Mouse (Mus musculus) G1E-ER4 (cell line): ENCODE measurements around the gene Etv6. TPM values are rescaled to one million over a fixed set of nuclear protein-coding genes. Genes with fewer than 3 reads are reported as not detected.

ENCODE experiments used
- GATA1 ChIP-seq: IDR thresholded peaks from one replicate; pipeline ENCODE4 v1.8.0; 2012; ENCODE audit warnings: low read length, inconsistent platforms
- polyA plus RNA-seq: library from polyadenylated mRNA; stranded (reverse); fragments of >175 nt; gene quantifications from 2 replicates; pipeline ENCODE4 v1.2.3, GENCODE M21; 2012

Gene Etv6
- polyA plus RNA-seq, 1 experiment: 103 TPM

GRCm38 (mm10) chr6:134244071-134244470 is 208.6 kb downstream of the Etv6 start:
- TF ChIP-seq GATA1: no peak

DNA sequence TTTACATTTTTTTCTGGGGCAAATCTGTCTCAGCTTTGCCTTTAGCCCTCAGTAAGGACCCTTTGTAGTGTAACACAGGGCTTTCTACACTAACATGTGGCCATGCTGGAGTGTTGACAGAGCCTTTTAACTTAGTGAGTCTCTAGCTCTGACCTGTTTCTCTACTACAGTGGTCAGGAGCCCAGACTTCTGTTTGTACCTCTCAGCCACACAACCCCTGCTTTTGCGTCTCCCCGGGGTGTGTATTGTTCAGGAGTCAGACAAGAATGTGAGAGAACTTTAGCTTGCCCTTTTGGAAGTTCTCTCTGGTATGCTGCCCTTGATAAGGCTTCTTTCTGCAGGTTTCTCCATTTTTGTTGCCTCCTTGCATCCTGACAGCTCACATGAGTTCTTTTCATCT is 210.6 kb downstream of the Etv6 start:
- TF ChIP-seq GATA1: no peak

DNA sequence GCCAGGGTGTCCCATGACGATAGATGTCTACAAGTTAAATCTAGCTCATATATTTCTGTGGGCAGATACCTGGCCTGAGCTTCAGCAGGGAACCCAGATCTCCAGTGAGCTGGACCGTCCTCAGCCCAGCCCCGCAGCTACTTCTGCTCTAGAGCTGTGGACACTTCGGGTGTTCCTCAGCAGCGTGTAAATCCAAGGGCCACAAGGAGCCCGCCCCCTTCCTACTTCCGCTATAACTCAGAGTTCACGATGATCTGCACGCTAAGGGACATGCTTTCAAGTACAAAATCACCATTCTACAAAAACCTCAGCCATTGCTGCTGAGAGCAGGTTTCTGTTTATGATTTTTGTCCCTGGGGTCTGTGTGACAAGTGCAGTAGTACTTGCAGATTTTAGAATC is 211.8 kb downstream of the Etv6 start:
- no peak for TF ChIP-seq GATA1

DNA sequence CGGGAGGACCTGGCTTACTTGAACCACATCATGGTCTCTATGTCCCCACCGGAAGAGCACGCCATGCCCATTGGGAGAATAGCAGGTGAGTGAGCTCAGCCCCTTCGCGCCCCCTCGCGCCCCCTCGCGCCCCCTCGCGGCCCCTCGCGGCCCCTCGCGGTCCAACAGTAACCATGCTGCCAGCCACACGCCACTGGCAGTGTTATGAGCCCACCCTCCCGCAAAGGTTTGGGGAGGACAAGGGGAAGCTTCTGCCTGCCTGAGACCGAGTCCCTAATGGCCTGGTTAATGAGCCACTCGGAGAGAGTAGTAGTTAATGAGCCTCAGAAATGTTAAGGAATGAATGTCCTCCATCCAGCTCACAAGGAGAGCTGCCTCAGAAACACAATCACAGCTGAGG is 213.2 kb downstream of the Etv6 start:
- no peak for TF ChIP-seq GATA1

DNA sequence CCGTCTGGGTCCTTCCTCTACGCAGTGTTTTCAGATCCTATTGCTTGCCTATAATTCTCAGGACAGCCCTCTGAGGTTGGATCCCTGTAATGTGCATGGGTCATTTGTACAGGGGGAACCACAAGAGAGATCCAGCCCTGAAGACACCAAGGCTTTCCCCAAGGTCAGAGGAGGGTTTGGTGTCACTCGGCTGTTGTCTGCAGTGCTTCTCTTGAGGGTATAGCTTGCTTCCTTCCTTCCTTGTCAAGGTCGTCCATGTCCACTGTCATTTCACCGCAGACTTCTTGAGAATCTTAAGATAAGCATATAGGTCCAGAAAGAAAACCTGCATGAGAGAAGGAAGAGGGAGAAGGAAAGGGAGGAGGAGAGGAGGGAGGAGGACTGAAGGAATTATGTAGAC is 215.3 kb downstream of the Etv6 start:
- TF ChIP-seq GATA1: no peak

GRCm38 (mm10) chr6:134251364-134251763 is 215.9 kb downstream of the Etv6 start:
- TF ChIP-seq GATA1: no peak

DNA sequence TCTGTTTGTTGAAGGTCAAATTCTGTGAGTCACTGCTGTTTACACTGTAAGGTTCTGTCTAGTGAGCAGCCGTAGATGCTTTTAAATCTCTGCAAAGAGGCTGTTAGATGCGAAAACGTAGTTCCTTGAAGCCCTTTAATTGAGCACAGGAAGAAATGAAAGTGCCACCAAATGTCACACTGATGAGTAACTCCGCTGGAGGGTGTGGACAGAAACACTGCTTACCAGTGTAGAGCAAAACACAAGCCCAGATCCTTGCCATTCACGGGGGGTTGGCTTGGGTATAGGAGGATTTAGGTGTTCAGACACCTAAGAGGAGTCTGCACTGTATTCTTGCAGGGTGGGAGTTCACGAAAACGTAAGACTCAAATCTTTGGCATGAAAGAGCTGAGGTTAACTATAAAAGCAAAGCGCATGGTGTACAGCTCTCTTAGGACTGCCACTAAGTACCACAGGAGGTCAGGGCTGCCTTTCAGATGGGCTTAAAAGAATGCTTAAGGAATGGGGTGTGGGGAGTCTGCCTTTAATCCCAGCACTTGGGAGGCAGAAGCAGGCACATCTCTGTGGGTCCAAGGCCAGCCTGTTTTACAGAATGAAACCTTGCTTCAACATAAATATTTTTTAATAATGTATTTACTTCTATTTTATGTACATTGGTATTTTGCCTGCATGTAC is 216.7 kb downstream of the Etv6 start:
- no peak for TF ChIP-seq GATA1

DNA sequence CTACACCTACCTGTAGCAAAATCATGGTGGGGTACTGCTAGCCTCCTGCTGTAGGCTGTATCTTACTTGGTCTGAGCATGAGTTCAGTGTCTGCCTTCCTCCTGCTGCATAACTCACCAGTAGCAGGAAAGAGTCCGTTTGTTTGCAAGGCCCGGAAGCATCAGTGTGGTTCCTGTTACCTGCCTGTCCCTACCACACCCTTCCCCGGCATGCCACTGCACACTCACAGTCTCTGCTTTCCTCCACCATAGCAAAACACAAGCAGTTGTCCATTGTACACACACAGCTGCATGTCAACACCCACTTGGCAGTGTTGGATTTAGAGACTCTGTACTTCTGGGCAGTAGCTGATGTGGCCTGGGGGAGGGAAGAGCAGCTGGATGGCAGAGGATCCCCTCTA is 220.9 kb downstream of the Etv6 start:
- no peak for TF ChIP-seq GATA1

GRCm38 (mm10) chr6:134259913-134260312 is 224.4 kb downstream of the Etv6 start:
- TF ChIP-seq GATA1: no peak

GRCm38 (mm10) chr6:134261904-134262303 is 226.4 kb downstream of the Etv6 start:
- TF ChIP-seq GATA1: no peak

GRCm38 (mm10) chr6:134262383-134262782 is 226.9 kb downstream of the Etv6 start:
- no peak for TF ChIP-seq GATA1

DNA sequence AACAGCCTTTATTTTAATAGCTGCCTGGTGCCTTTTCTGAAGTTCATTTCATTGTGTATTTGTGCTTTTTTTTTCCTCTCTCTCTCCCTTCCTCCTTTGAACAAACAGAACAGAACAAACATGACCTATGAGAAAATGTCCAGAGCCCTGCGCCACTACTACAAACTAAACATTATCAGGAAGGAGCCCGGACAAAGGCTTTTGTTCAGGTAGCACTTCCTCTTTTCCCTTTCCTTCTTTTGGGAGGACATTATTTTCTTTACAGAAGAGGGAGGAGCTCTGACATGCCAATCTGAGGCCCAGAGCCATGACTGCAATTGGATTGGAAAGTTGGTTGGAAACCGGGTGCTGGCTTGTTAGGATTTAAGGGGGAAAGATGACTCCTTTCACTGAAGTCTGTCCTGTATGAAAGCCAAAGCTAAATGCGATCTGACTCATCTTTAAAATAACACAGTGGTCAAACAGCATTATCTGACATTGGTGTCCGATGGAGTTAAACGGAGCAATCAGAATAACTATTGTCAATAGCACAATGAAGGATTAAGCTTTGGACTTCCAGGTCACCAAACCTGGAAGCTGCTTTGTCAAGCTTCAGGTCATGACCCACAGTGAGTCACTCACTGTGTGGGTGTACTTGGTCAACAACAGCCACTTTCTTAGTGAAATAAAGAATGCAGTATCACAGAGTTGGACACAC is 227.6 kb downstream of the Etv6 start:
- no peak for TF ChIP-seq GATA1

- TF ChIP-seq GATA1: no peak
Measured at GRCm38 (mm10) chr6:134273884-134274283, 238.4 kb downstream of the Etv6 start.

GRCm38 (mm10) chr6:134276954-134277353 is 241.5 kb downstream of the Etv6 start:
- TF ChIP-seq GATA1: no peak

DNA sequence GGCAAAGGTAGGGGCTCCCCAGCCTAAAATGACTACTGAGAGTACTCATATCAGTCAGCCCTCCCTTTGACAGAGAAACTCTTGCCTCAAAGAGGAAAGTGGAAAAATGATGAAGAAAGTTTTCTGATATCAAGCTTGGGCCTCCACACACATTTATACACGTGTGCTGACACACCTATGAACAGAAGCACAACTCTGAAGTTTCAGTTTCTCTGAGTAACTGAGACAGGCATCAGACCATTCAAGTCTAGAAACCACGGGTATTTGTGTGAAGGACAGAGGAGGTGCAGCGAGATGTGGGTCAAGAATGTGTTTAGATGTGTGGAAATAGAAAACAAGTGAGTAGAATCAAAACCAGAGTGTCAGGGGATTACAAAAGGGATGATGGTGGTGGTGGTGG is 246.6 kb downstream of the Etv6 start:
- TF ChIP-seq GATA1: no peak

- TF ChIP-seq GATA1: no peak
Measured at GRCm38 (mm10) chr6:134291823-134292222, 256.3 kb downstream of the Etv6 start.

DNA sequence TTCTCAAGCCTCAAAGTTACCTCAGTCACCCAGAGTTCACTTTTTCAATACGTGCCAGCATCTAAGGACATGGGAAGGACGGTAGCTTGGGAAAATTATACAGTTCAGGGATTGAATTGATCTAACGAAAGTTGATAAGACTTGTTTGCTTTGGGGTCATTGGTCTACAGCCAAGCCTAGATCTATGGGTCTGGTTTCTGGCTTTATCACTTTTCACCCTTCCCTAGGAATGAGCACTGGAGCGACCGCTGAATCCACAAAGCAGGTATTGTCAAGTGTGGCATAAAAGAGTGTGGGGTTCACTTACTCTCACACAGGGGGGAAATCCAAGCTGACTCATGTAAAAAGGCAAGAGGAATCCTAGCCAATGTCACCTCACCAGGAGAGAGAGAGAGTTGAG is 256.9 kb downstream of the Etv6 start:
- TF ChIP-seq GATA1: no peak
